Comparison of ENCODE assay signal across 7 mouse cellular contexts in the genomic region with DNA sequence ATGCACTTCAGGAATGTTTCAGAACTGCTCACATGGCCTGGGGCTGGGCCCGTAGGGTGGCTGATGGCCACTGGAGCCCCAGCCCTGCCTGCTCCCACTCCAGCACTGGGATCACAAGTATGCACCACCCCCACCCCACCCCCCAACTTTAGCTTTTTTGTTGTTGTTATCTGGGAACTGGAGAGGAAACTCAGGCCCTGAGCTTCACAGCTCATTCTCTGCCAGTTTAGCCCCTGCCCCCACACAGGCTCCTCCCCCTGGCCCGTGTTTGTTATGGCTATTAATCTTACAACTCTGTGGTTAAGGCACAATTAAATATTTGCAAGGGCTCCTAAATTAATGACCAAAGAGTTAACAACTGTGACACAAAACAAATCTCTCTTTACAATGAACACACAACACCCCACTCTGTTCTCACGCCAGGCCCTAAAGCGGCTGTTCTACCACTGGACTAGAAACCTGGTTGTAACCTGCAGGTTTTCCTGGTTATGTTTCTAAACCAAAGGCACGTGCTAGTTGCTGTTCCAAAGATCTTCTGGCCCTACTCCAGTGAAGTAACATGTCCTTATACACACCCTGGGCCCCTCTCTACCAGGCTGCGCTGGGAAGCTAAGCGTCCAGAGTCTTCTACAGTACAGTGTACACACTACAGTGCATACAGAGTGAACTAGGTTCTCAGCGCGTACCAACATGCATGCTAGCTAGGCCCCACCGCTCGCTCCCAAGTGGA. TPM values are rescaled to one million over a fixed set of nuclear protein-coding genes. Genes with fewer than 3 reads are reported as not detected.
DNase-seq lines count a peak whose midpoint lies in the region; ATAC-seq and TF ChIP-seq lines count a peak whose summit lies in the region.

No protein-coding gene starts in this region.

- no peak overlapping the region for H3K27ac ChIP-seq in hindbrain, postnatal 0 days
- no peak overlapping the region for H3K27ac ChIP-seq in liver, adult 2 months (replicated peaks; ENCODE audit: insufficient read depth, low read depth, low read length)

- H3K36me3 ChIP-seq in hindbrain, postnatal 0 days (ENCODE audit: insufficient read depth, low read length), result peaks cover 8% of the 10 kb centered on the region; the same call in 1 of the 2 replicates
- H3K36me3 ChIP-seq in liver, adult 2 months (ENCODE audit: control insufficient read depth, insufficient read depth, low read length), result peaks cover 6% of the 10 kb centered on the region; the same call in 1 of the 2 replicates

- H3K9ac ChIP-seq in hindbrain, postnatal 0 days (replicated peaks; ENCODE audit: low read length), result 0 out of 2 replicates have a peak overlapping the region, but pooled peaks have one; percentile 17
- H3K9ac ChIP-seq in liver, adult 2 months (ENCODE audit: low read depth, low read length), result no peak overlapping the region

- peak; percentile 36 for DNase-seq in ovary, postnatal 36 days (ENCODE audit: low spot score)
- no peak for DNase-seq in ovary, postnatal 10 days (ENCODE audit: low spot score)
- DNase-seq in hindbrain, postnatal 0 days (ENCODE audit: low spot score), result no peak
- DNase-seq in liver, adult 2 months (ENCODE audit: extremely low read depth, low read depth, low spot score), result peak; percentile 75
- no peak for DNase-seq in right cerebral cortex, adult 2 months (ENCODE audit: low spot score in 2 of 2)
- DNase-seq in left cerebral cortex, postnatal 36 days (ENCODE audit: low spot score in 2 of 2), result no peak

- H3K27me3 ChIP-seq in hindbrain, postnatal 0 days (ENCODE audit: insufficient read depth, low read length), result no peaks in the 10 kb centered on the region
- H3K27me3 ChIP-seq in liver, adult 2 months (ENCODE audit: control insufficient read depth, insufficient read depth, low read length), result no peaks in the 10 kb centered on the region

- H3K4me1 ChIP-seq in hindbrain, postnatal 0 days (ENCODE audit: insufficient read depth, low read length), result peaks cover 5% of the 10 kb centered on the region; the same call in 1 of the 2 replicates
- H3K4me1 ChIP-seq in liver, adult 2 months (ENCODE audit: control insufficient read depth, insufficient read depth, low read length), result peaks cover 28% of the 10 kb centered on the region

- no peak for TF ChIP-seq POLR2A in liver, adult 2 months (IDR thresholded peaks at IDR 0.05; ENCODE audit: extremely low read depth, insufficient read depth, low read length)

- H3K4me2 ChIP-seq in hindbrain, postnatal 0 days (ENCODE audit: low read depth, low read length), result 0 out of 2 replicates have a peak overlapping the region, but pooled peaks have one; percentile 5

- no peak for TF ChIP-seq CTCF in hindbrain, postnatal 0 days (IDR thresholded peaks at IDR 0.05; ENCODE audit: low read depth)
- no peak for TF ChIP-seq CTCF in liver, adult 2 months (IDR thresholded peaks at IDR 0.05; ENCODE audit: low read depth, low read length)

- no peak overlapping the region for H3K4me3 ChIP-seq in hindbrain, postnatal 0 days (ENCODE audit: low read length)
- no peak overlapping the region for H3K4me3 ChIP-seq in liver, adult 2 months (ENCODE audit: insufficient read depth, low read depth, low read length)

- intact Hi-C loops in left cerebral cortex, postnatal 36 days (cut with DNase I), result no loop called here

- H3K79me2 ChIP-seq in liver, adult 2 months (ENCODE audit: control insufficient read depth, insufficient read depth, low read length), result peaks cover 28% of the 10 kb centered on the region

- no peak for ATAC-seq in hindbrain, postnatal 0 days
- no peak for ATAC-seq in activated CD4-positive, CD25-positive, alpha-beta regulatory T cell, adult 4 months

- H3K9me3 ChIP-seq in hindbrain, postnatal 0 days (ENCODE audit: low read length), result no peaks in the 10 kb centered on the region

- 69% methylated on average over 11 of the region's 11 CpGs for WGBS in hindbrain, postnatal 0 days
- WGBS in liver, adult 2 months, result 34% methylated on average over 11 of the region's 11 CpGs

RNA-seq across cellular contexts. Expression of a gene that starts 2.7 kb away (rescaled TPM):
- 85.5 and 92.8 TPM in 2 replicates for total RNA-seq in hindbrain, postnatal 0 days (2014; rRNA removed)
- 167 TPM in 2 replicates for polyA plus RNA-seq in hindbrain, postnatal 0 days (2015; fragmentation: Nextera tagmentation; extraction: Ambion mirVana)
- 32.4 and 38.9 TPM in 2 replicates for total RNA-seq in liver, adult 2 months (2014; rRNA removed)
- 52.8 and 56.9 TPM in 2 replicates for polyA plus RNA-seq in liver, adult 2 months (2012; rRNA removed)
- polyA plus RNA-seq in activated CD4-positive, CD25-positive, alpha-beta regulatory T cell, adult 4 months (2017; shearing (Covaris generic)), result 10 to 100 TPM; 40.9 to 53.5 TPM
- 100 to 1,000 TPM; 146 to 158 TPM for total RNA-seq in left cerebral cortex, postnatal 36 days (2021)

RNA-seq across cellular contexts. Expression of a gene that starts 15.1 kb away (rescaled TPM):
- not detected in 2 replicates for total RNA-seq in hindbrain, postnatal 0 days (2014; rRNA removed)
- polyA plus RNA-seq in hindbrain, postnatal 0 days (2015; fragmentation: Nextera tagmentation; extraction: Ambion mirVana), result not detected in 2 replicates
- total RNA-seq in liver, adult 2 months (2014; rRNA removed), result not detected in 2 replicates
- polyA plus RNA-seq in liver, adult 2 months (2012; rRNA removed), result not detected in 2 replicates
- polyA plus RNA-seq in activated CD4-positive, CD25-positive, alpha-beta regulatory T cell, adult 4 months (2017; shearing (Covaris generic)), result not detected
- not detected for total RNA-seq in left cerebral cortex, postnatal 36 days (2021)

RNA-seq across cellular contexts. Expression of a gene that starts 20.4 kb away (rescaled TPM):
- total RNA-seq in hindbrain, postnatal 0 days (2014; rRNA removed), result 0.16 and 0.29 TPM in 2 replicates
- polyA plus RNA-seq in hindbrain, postnatal 0 days (2015; fragmentation: Nextera tagmentation; extraction: Ambion mirVana), result 0.18 and 0.24 TPM in 2 replicates
- total RNA-seq in liver, adult 2 months (2014; rRNA removed), result not detected in 2 replicates
- not detected in 2 replicates for polyA plus RNA-seq in liver, adult 2 months (2012; rRNA removed)
- polyA plus RNA-seq in activated CD4-positive, CD25-positive, alpha-beta regulatory T cell, adult 4 months (2017; shearing (Covaris generic)), result not detected
- 1 to 10 TPM in 1 of 2 experiments, under 1 TPM in 1; 0.86 to 1.3 TPM for total RNA-seq in left cerebral cortex, postnatal 36 days (2021)

RNA-seq across cellular contexts. Expression of a gene that starts 35.4 kb away (rescaled TPM):
- not detected in 2 replicates for total RNA-seq in hindbrain, postnatal 0 days (2014; rRNA removed)
- polyA plus RNA-seq in hindbrain, postnatal 0 days (2015; fragmentation: Nextera tagmentation; extraction: Ambion mirVana), result not detected in 2 replicates
- not detected in 2 replicates for total RNA-seq in liver, adult 2 months (2014; rRNA removed)
- polyA plus RNA-seq in liver, adult 2 months (2012; rRNA removed), result not detected in 2 replicates
- polyA plus RNA-seq in activated CD4-positive, CD25-positive, alpha-beta regulatory T cell, adult 4 months (2017; shearing (Covaris generic)), result not detected
- not detected for total RNA-seq in left cerebral cortex, postnatal 36 days (2021)

RNA-seq across cellular contexts. Expression of a gene that starts 54.9 kb away (rescaled TPM):
- 0.21 TPM in 1 of 2 replicates, not detected in the other for total RNA-seq in hindbrain, postnatal 0 days (2014; rRNA removed)
- not detected in 2 replicates for polyA plus RNA-seq in hindbrain, postnatal 0 days (2015; fragmentation: Nextera tagmentation; extraction: Ambion mirVana)
- total RNA-seq in liver, adult 2 months (2014; rRNA removed), result not detected in 2 replicates
- not detected in 2 replicates for polyA plus RNA-seq in liver, adult 2 months (2012; rRNA removed)
- polyA plus RNA-seq in activated CD4-positive, CD25-positive, alpha-beta regulatory T cell, adult 4 months (2017; shearing (Covaris generic)), result not detected
- not detected for total RNA-seq in left cerebral cortex, postnatal 36 days (2021)

Comparison
In these comparisons a context has a peak if more than half of its experiments do, and no peak if none do; other contexts are left out.
1. DNase-seq: peak in ovary, postnatal 36 days (single experiment) and liver, adult 2 months (single experiment); none in ovary, postnatal 10 days (single experiment), hindbrain, postnatal 0 days (single experiment), right cerebral cortex, adult 2 months (0 of 2) and left cerebral cortex, postnatal 36 days (0 of 2).